Mouse (Mus musculus) adrenal gland, adult 8-10 months (tissue): ENCODE results near the gene Gtpbp6. TPM values are rescaled to one million over a fixed set of nuclear protein-coding genes. Genes with fewer than 3 reads are reported as not detected.
"Not testable (repeated sequence)": the region's sequence is repeated elsewhere in the genome, so short reads cannot be mapped to it uniquely, and the experiment has no call there.

Experiments
- DNase-seq: peaks from one replicate; pipeline ENCODE4 v3.0.0; 2022
- total RNA-seq, 4 experiments: library from RNA; stranded (reverse); gene quantifications; 2 replicates each; pipeline ENCODE4 v1.2.4; 2022

Gene Gtpbp6
- total RNA-seq, 4 experiments from 2014 or later = 58.4 to 73.9 (median 65.9) TPM

- peak; percentile 8 for DNase-seq
Observed at GRCm38 (mm10) chr5:110099656-110100580, 8.1 kb downstream of the Gtpbp6 start, which contains the start of gene Plcxd1. Gene Plcxd1, plus strand, starts transcription at chr5:110099969.

GRCm38 (mm10) chr5:110098991-110099477, 9.0 kb downstream of the Gtpbp6 start:
- no peak for DNase-seq

- DNase-seq = no peak
Observed at GRCm38 (mm10) chr5:110094847-110095213, 13.2 kb downstream of the Gtpbp6 start.

- peak; percentile 85 for DNase-seq
Observed at GRCm38 (mm10) chr5:110094030-110094846, 13.8 kb downstream of the Gtpbp6 start, which contains the start of gene Gm35315. Gene Gm35315, minus strand, starts transcription at chr5:110094420.

- no peak for DNase-seq
Observed at GRCm38 (mm10) chr5:110091546-110091945, 16.5 kb downstream of the Gtpbp6 start.

GRCm38 (mm10) chr5:110086161-110086866, 21.7 kb downstream of the Gtpbp6 start:
- DNase-seq = no peak

- DNase-seq = no peak
Observed at GRCm38 (mm10) chr5:110082961-110083360, 25.0 kb downstream of the Gtpbp6 start.

- DNase-seq = not testable (repeated sequence)
Observed at GRCm38 (mm10) chr5:110072413-110072812, 35.6 kb downstream of the Gtpbp6 start, which contains the start of gene Gm17655. Gene Gm17655, minus strand, starts transcription at chr5:110072513.

- DNase-seq = peak; percentile 84
Observed at GRCm38 (mm10) chr5:110057637-110058408, 50.2 kb downstream of the Gtpbp6 start.

Other genes starting within 250 kb of the Gtpbp6 start
- 10 to 100 TPM; 10.2 to 19.9 (median 15.1) TPM for gene Gm15446, start 184.8 kb downstream of the Gtpbp6 start, total RNA-seq
- gene Zfp932, start 111.7 kb downstream of the Gtpbp6 start, total RNA-seq = 10 to 100 TPM; 20.6 to 45.8 (median 33.3) TPM
- gene Gm17655, start 35.7 kb downstream of the Gtpbp6 start, total RNA-seq = 10 to 100 TPM in 1 of 4 experiments, 1 to 10 TPM in 3; 6.7 to 19.1 (median 8.3) TPM
- 1 to 10 TPM in 2 of 4 experiments, under 1 TPM in 2; 0.52 to 2.7 (median 1.6) TPM for gene Gm35315, start 13.8 kb downstream of the Gtpbp6 start, total RNA-seq
- under 1 TPM in 3 of 4 experiments, not detected in 1; 0.10 to 0.83 (median 0.22) TPM for gene Plcxd1, start 8.2 kb downstream of the Gtpbp6 start, total RNA-seq
- 1 to 10 TPM; 5.7 to 9.0 (median 7.7) TPM for gene Zfp605, start 1.9 kb upstream of the Gtpbp6 start, total RNA-seq
- 10 to 100 TPM; 25.6 to 46.9 (median 37.0) TPM for gene Chfr, start 27.6 kb upstream of the Gtpbp6 start, total RNA-seq
- 10 to 100 TPM; 41.4 to 51.2 (median 47.0) TPM for gene Golga3, start 68.5 kb upstream of the Gtpbp6 start, total RNA-seq
- 10 to 100 TPM; 44.0 to 55.5 (median 52.7) TPM for gene Ankle2, start 122.8 kb upstream of the Gtpbp6 start, total RNA-seq
- gene Pgam5, start 161.7 kb upstream of the Gtpbp6 start, total RNA-seq = 10 to 100 TPM; 49.0 to 59.0 (median 56.8) TPM
- gene Pxmp2, start 178.0 kb upstream of the Gtpbp6 start, total RNA-seq = 10 to 100 TPM in 1 of 4 experiments, 1 to 10 TPM in 3; 6.2 to 15.7 (median 9.6) TPM
- gene Pole, start 178.1 kb upstream of the Gtpbp6 start, total RNA-seq = 1 to 10 TPM; 2.8 to 3.6 (median 3.1) TPM
- 1 to 10 TPM; 1.1 to 2.2 (median 1.5) TPM for gene P2rx2, start 235.0 kb upstream of the Gtpbp6 start, total RNA-seq
- not detected for gene Lrcol1, start 236.5 kb upstream of the Gtpbp6 start, total RNA-seq